Mouse (Mus musculus): ENCODE data around the gene Actn1. TPM values are rescaled to one million over a fixed set of nuclear protein-coding genes. Genes with fewer than 3 reads are reported as not detected.

Gene Actn1
- polyA plus RNA-seq, 1 experiment from 2014 or later, result 29.2 TPM

- H3K27me3 ChIP-seq, result no peaks in the 10 kb centered on the region
- H3K9me3 ChIP-seq (replicated peaks), result no peaks in the 10 kb centered on the region
- H3K4me1 ChIP-seq (replicated peaks), result no peaks in the 10 kb centered on the region
- no peak overlapping the region for H3K4me3 ChIP-seq
- no peak for ATAC-seq (replicated peaks; ENCODE audit: insufficient number of reproducible peaks, insufficient read depth, low FRiP score, low read depth)
- 92% methylated on average over 2 of the region's 2 CpGs for WGBS
- no peak overlapping the region for H3K4me2 ChIP-seq
- H3K36me3 ChIP-seq, result peaks cover 77% of the 10 kb centered on the region
- H3K27ac ChIP-seq, result no peak overlapping the region
- H3K9ac ChIP-seq, result no peak overlapping the region
Measured at GRCm38 (mm10) chr12:80181831-80182230, 78.3 kb downstream of the Actn1 start.

- H3K4me3 ChIP-seq, result no peak overlapping the region
- no peaks in the 10 kb centered on the region for H3K4me1 ChIP-seq (replicated peaks)
- WGBS, result 81% methylated on average over 10 of the region's 10 CpGs
- H3K9ac ChIP-seq, result no peak overlapping the region
- no peak overlapping the region for H3K27ac ChIP-seq
- H3K27me3 ChIP-seq, result no peaks in the 10 kb centered on the region
- H3K4me2 ChIP-seq, result no peak overlapping the region
- H3K36me3 ChIP-seq, result peaks cover 82% of the 10 kb centered on the region
- H3K9me3 ChIP-seq (replicated peaks), result no peaks in the 10 kb centered on the region
- ATAC-seq (replicated peaks; ENCODE audit: insufficient number of reproducible peaks, insufficient read depth, low FRiP score, low read depth), result no peak
Measured at GRCm38 (mm10) chr12:80178035-80178434, 82.1 kb downstream of the Actn1 start.

GRCm38 (mm10) chr12:80168736-80169135, 91.4 kb downstream of the Actn1 start:
- Histone ChIP-seq H3K27ac (peak overlapping the region; percentile 91), H3K4me1 (replicated peaks) (peaks cover 13% of the 10 kb centered on the region), H3K4me2 (peak overlapping the region; percentile 52), H3K27me3 (no peaks in the 10 kb centered on the region), H3K9me3 (replicated peaks) (no peaks in the 10 kb centered on the region), H3K36me3 (peaks cover 54% of the 10 kb centered on the region), H3K9ac (no peak overlapping the region), H3K4me3 (peak overlapping the region; percentile 69)
- no peak for ATAC-seq (replicated peaks; ENCODE audit: insufficient number of reproducible peaks, insufficient read depth, low FRiP score, low read depth)
- 55% methylated on average over 12 of the region's 12 CpGs for WGBS

DNA sequence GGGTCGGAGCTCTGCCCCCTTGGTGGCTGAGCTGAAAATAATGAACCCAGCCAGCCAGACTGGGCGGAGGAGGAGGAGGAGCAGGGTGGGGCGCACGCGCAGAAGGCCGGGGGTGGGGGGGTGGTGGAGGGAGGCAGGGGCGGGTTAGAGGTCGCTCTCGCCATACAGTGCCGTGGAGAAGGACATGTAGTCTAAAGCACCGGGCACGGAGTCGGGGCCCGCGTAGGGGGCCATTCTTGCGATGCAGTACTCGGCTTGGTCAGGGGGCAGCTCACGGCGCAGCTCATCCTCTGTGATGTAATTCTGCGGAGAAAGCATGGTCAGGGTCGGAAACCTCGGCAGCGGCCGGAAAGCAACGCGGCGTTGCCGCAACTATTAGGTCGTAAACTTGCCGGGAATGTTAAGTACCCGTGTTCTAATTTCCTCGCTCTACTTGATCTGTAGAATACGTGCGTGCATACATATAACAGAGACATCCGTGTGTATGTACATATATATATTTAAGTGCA, 91.9 kb downstream of the Actn1 start:
- WGBS, result 17% methylated on average over 35 of the region's 35 CpGs

DNA sequence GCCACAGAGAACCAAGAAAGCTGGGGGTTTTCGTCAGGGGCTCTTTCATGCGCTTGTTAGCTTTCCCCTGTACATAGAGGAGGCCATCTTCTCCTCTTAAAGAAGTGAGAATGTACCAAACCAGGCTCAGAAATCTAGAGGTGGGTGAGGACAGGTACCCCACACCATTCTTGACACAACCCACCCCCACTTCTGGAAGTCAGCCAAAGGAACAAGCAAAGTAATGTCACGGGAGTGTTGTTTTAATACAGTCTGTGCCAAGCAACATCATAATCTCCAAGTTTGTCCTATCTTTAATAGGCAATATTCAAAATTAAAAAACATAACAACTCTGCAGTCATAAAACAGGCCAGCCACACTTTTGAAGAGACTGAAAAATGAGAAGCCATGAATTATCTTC, 92.8 kb downstream of the Actn1 start:
- Histone ChIP-seq H3K9me3 (replicated peaks) (no peaks in the 10 kb centered on the region), H3K4me1 (replicated peaks) (peaks cover 13% of the 10 kb centered on the region), H3K4me3 (no peak overlapping the region), H3K36me3 (peaks cover 40% of the 10 kb centered on the region), H3K4me2 (no peak overlapping the region), H3K9ac (no peak overlapping the region), H3K27ac (no peak overlapping the region), H3K27me3 (no peaks in the 10 kb centered on the region)
- 72% methylated on average over 3 of the region's 3 CpGs for WGBS
- no peak for ATAC-seq (replicated peaks; ENCODE audit: insufficient number of reproducible peaks, insufficient read depth, low FRiP score, low read depth)

More for the DNA sequence above, 91.9 kb downstream of the Actn1 start:
- Histone ChIP-seq H3K4me2 (peak overlapping the region; percentile 52), H3K4me3 (peak overlapping the region; percentile 69), H3K4me1 (replicated peaks) (peaks cover 13% of the 10 kb centered on the region), H3K27ac (peak overlapping the region; percentile 91), H3K9me3 (replicated peaks) (no peaks in the 10 kb centered on the region), H3K36me3 (peaks cover 49% of the 10 kb centered on the region), H3K27me3 (no peaks in the 10 kb centered on the region), H3K9ac (peak overlapping the region; percentile 61)
- ATAC-seq (replicated peaks; ENCODE audit: insufficient number of reproducible peaks, insufficient read depth, low FRiP score, low read depth), result peak; percentile 79

DNA sequence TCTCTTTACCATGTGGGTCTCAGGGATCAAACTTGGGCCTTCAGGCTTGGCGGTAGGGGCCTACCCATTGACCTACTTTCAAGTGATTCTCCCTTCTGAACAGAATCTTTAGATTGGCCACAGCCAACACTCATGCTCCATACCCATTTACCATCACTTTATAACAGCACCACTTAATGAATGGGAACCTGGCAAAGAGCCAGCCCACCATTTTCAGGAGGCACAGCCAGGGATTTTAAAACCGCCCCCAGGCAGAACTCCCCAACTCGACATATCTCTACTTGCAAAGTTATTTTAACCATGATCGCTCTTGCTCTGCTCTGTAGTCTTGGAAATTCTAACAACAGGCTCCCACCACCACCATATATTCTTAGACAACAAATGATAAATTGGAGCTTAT, 93.5 kb downstream of the Actn1 start:
- peaks cover 33% of the 10 kb centered on the region for H3K36me3 ChIP-seq
- H3K27me3 ChIP-seq, result no peaks in the 10 kb centered on the region
- no peak overlapping the region for H3K4me3 ChIP-seq
- no peak overlapping the region for H3K4me2 ChIP-seq
- ATAC-seq (replicated peaks; ENCODE audit: insufficient number of reproducible peaks, insufficient read depth, low FRiP score, low read depth), result no peak
- H3K27ac ChIP-seq, result no peak overlapping the region
- peaks cover 13% of the 10 kb centered on the region for H3K4me1 ChIP-seq (replicated peaks)
- 73% methylated on average over 4 of the region's 4 CpGs for WGBS
- H3K9ac ChIP-seq, result no peak overlapping the region
- no peaks in the 10 kb centered on the region for H3K9me3 ChIP-seq (replicated peaks)

GRCm38 (mm10) chr12:80164526-80164925, 95.6 kb downstream of the Actn1 start:
- 87% methylated on average over 8 of the region's 8 CpGs for WGBS
- Histone ChIP-seq H3K36me3 (peaks cover 13% of the 10 kb centered on the region), H3K4me3 (no peak overlapping the region), H3K4me1 (replicated peaks) (peaks cover 13% of the 10 kb centered on the region), H3K27me3 (no peaks in the 10 kb centered on the region), H3K9ac (no peak overlapping the region), H3K4me2 (no peak overlapping the region), H3K27ac (no peak overlapping the region), H3K9me3 (replicated peaks) (no peaks in the 10 kb centered on the region)
- ATAC-seq (replicated peaks; ENCODE audit: insufficient number of reproducible peaks, insufficient read depth, low FRiP score, low read depth), result no peak

GRCm38 (mm10) chr12:80162448-80162847, 97.7 kb downstream of the Actn1 start:
- Histone ChIP-seq H3K9me3 (replicated peaks) (no peaks in the 10 kb centered on the region), H3K27ac (no peak overlapping the region), H3K9ac (no peak overlapping the region), H3K36me3 (peaks cover 10% of the 10 kb centered on the region), H3K27me3 (no peaks in the 10 kb centered on the region), H3K4me1 (replicated peaks) (peaks cover 7% of the 10 kb centered on the region), H3K4me3 (no peak overlapping the region), H3K4me2 (no peak overlapping the region)
- ATAC-seq (replicated peaks; ENCODE audit: insufficient number of reproducible peaks, insufficient read depth, low FRiP score, low read depth), result no peak
- 78% methylated on average over 3 of the region's 3 CpGs for WGBS

- Histone ChIP-seq H3K4me2 (peak overlapping the region; percentile 36; the same call in 1 of the 2 replicates), H3K27me3 (no peaks in the 10 kb centered on the region), H3K9me3 (replicated peaks) (no peaks in the 10 kb centered on the region), H3K9ac (no peak overlapping the region), H3K4me1 (replicated peaks) (no peaks in the 10 kb centered on the region; the same call in 1 of the 2 replicates), H3K36me3 (no peaks in the 10 kb centered on the region), H3K27ac (no peak overlapping the region), H3K4me3 (no peak overlapping the region)
- ATAC-seq (replicated peaks; ENCODE audit: insufficient number of reproducible peaks, insufficient read depth, low FRiP score, low read depth), result no peak
- WGBS, result 7% methylated on average over 5 of the region's 5 CpGs
Measured at GRCm38 (mm10) chr12:80157675-80158074, 102.5 kb downstream of the Actn1 start.

GRCm38 (mm10) chr12:80153687-80154326, 106.4 kb downstream of the Actn1 start:
- Histone ChIP-seq H3K9ac (no peak overlapping the region), H3K4me2 (no peak overlapping the region), H3K27ac (no peak overlapping the region), H3K27me3 (no peaks in the 10 kb centered on the region), H3K9me3 (replicated peaks) (no peaks in the 10 kb centered on the region), H3K36me3 (no peaks in the 10 kb centered on the region), H3K4me3 (no peak overlapping the region), H3K4me1 (replicated peaks) (peaks cover 3% of the 10 kb centered on the region; the same call in 1 of the 2 replicates)
- no peak for ATAC-seq (replicated peaks; ENCODE audit: insufficient number of reproducible peaks, insufficient read depth, low FRiP score, low read depth)
- 38% methylated on average over 10 of the region's 10 CpGs for WGBS

DNA sequence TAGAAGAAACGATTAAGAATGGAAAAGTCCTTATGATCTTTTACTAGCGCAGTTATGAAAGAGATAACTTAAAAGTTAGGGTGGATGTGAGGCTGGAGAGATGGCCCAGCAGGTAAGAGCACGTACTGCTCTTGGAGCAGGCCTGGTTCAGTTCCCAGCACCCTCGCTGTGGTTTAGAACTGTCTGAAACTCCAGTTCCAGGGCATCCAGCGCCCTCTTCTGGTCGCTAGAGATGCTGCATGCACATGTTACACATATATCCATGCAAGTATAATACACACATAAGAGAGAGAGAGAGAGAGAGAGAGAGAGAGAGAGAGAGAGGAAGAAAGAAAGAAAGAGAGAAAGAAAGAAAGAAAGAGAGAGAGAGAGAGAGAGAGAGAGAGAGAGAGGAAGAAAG, 107.1 kb downstream of the Actn1 start:
- Histone ChIP-seq H3K9me3 (replicated peaks) (no peaks in the 10 kb centered on the region), H3K27me3 (no peaks in the 10 kb centered on the region), H3K27ac (no peak overlapping the region), H3K9ac (no peak overlapping the region), H3K4me1 (replicated peaks) (peaks cover 3% of the 10 kb centered on the region; the same call in 1 of the 2 replicates), H3K4me2 (no peak overlapping the region), H3K4me3 (no peak overlapping the region), H3K36me3 (no peaks in the 10 kb centered on the region)
- WGBS, result 82% methylated on average over 6 of the region's 6 CpGs
- no peak for ATAC-seq (replicated peaks; ENCODE audit: insufficient number of reproducible peaks, insufficient read depth, low FRiP score, low read depth)

DNA sequence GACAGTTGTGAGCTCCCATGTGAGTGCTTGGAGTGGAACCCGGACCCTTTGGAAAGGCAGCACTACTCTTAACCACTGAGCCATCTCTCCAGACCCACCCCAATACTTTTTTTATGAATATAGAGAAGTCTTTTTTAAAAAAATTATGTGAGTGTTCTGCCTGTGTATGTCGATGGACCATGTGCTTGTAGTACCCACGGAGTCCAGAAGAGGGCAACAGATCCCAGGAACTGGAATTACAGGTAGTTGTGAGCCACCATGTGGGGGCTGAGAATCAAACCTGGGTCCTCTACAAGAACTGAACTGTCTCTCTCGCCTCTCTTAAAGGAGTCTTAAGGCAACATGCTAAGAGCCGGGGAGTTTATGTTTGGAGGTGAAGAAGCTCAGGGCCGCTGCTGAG, 108.3 kb downstream of the Actn1 start:
- Histone ChIP-seq H3K4me3 (no peak overlapping the region), H3K9ac (no peak overlapping the region), H3K27me3 (no peaks in the 10 kb centered on the region), H3K9me3 (replicated peaks) (no peaks in the 10 kb centered on the region), H3K4me2 (no peak overlapping the region), H3K27ac (no peak overlapping the region), H3K36me3 (no peaks in the 10 kb centered on the region), H3K4me1 (replicated peaks) (0 out of 2 replicates have a peak, but pooled peaks cover 5% of the 10 kb centered on the region)
- ATAC-seq (replicated peaks; ENCODE audit: insufficient number of reproducible peaks, insufficient read depth, low FRiP score, low read depth), result no peak
- WGBS, result 87% methylated on average over 6 of the region's 6 CpGs
